Mouse (Mus musculus) left cerebral cortex, postnatal 4 days (tissue): ENCODE results near the gene Aspg. TPM values are rescaled to one million over a fixed set of nuclear protein-coding genes. Genes with fewer than 3 reads are reported as not detected.

Experiments used
- DNase-seq: peaks from one replicate; pipeline ENCODE4 v3.0.0-alpha.2; 2022
- intact Hi-C: fragments of 180-260 bp; cut with DNase I; formaldehyde crosslinking; loops from one replicate; pipeline ENCODE4 v1.15.1; 2025
- total RNA-seq, 2 experiments: library from RNA; stranded (reverse); gene quantifications; 2 replicates each; pipeline ENCODE4 v1.2.3; 2021

Gene Aspg
- 1 to 10 TPM; 1.2 to 1.4 TPM for total RNA-seq

- no peak for DNase-seq
- intact Hi-C loops, result no loop called here
These were observed at the start of gene Aspg for GRCm38 (mm10) chr12:112106541-112106971. Gene Aspg (plus strand): TSS chr12:112106679.

GRCm38 (mm10) chr12:112077651-112078050 lies 28.8 kb upstream of the Aspg start:
- DNase-seq, result peak; percentile 80
- intact Hi-C loops, result no loop called here

- no peak for DNase-seq
- intact Hi-C loops, result no loop called here
These were observed 26.6 kb upstream of the Aspg start for GRCm38 (mm10) chr12:112079911-112080310.

GRCm38 (mm10) chr12:112080911-112081310 lies 25.6 kb upstream of the Aspg start:
- intact Hi-C loops, result no loop called here
- DNase-seq, result no peak

- intact Hi-C loops, result no loop called here
- DNase-seq, result no peak
These were observed 24.2 kb upstream of the Aspg start for GRCm38 (mm10) chr12:112082241-112082640.

GRCm38 (mm10) chr12:112086250-112086649 lies 20.2 kb upstream of the Aspg start:
- intact Hi-C loops, result no loop called here
- no peak for DNase-seq

GRCm38 (mm10) chr12:112086726-112087125 lies 19.8 kb upstream of the Aspg start:
- intact Hi-C loops, result no loop called here

GRCm38 (mm10) chr12:112088609-112089324 lies 17.7 kb upstream of the Aspg start:
- intact Hi-C loops, result no loop called here
- DNase-seq, result no peak

More at GRCm38 (mm10) chr12:112086726-112087125, 19.8 kb upstream of the Aspg start:
- DNase-seq, result no peak

GRCm38 (mm10) chr12:112091054-112091453 lies 15.4 kb upstream of the Aspg start:
- DNase-seq, result peak; percentile 71
- intact Hi-C loops, result loop anchor here (10.0 kb wide), 1 partner anchor 216 kb away; no protein-coding TSS in a partner anchor

GRCm38 (mm10) chr12:112094261-112094880 lies 12.1 kb upstream of the Aspg start:
- intact Hi-C loops, result loop anchor here (10.0 kb wide), 1 partner anchor 220 kb away; no protein-coding TSS in a partner anchor
- DNase-seq, result no peak

- no peak for DNase-seq
- intact Hi-C loops, result loop anchor here (10.0 kb wide), 1 partner anchor 221 kb away; no protein-coding TSS in a partner anchor
These were observed 10.3 kb upstream of the Aspg start for GRCm38 (mm10) chr12:112096051-112096732.

- no peak for DNase-seq
- intact Hi-C loops, result loop anchor here (10.0 kb wide), 1 partner anchor 222 kb away; no protein-coding TSS in a partner anchor
These were observed 9.8 kb upstream of the Aspg start for GRCm38 (mm10) chr12:112096733-112097117.

- DNase-seq, result no peak
- intact Hi-C loops, result no loop called here
These were observed 6.4 kb upstream of the Aspg start for GRCm38 (mm10) chr12:112100106-112100505.

GRCm38 (mm10) chr12:112101045-112101444 lies 5.4 kb upstream of the Aspg start:
- intact Hi-C loops, result no loop called here
- DNase-seq, result no peak

GRCm38 (mm10) chr12:112103179-112103578 lies 3.3 kb upstream of the Aspg start:
- intact Hi-C loops, result no loop called here
- DNase-seq, result no peak

GRCm38 (mm10) chr12:112104890-112105289 lies 1.6 kb upstream of the Aspg start:
- no peak for DNase-seq
- intact Hi-C loops, result no loop called here

GRCm38 (mm10) chr12:112107685-112108084 lies 1.2 kb downstream of the Aspg start:
- intact Hi-C loops, result no loop called here
- no peak for DNase-seq

- intact Hi-C loops, result no loop called here
- no peak for DNase-seq
These were observed 2.4 kb downstream of the Aspg start for GRCm38 (mm10) chr12:112108696-112109445.

- intact Hi-C loops, result loop anchor here (10.0 kb wide), 1 partner anchor 435 kb away; no protein-coding TSS in a partner anchor
- DNase-seq, result no peak
These were observed 3.2 kb downstream of the Aspg start for GRCm38 (mm10) chr12:112109701-112110100.

GRCm38 (mm10) chr12:112111323-112111722 lies 4.8 kb downstream of the Aspg start:
- DNase-seq, result no peak
- intact Hi-C loops, result loop anchor here (10.0 kb wide), 1 partner anchor 433 kb away; no protein-coding TSS in a partner anchor
